Mouse (Mus musculus): Measurements from ENCODE around the gene Inpp1.
A peak's percentile ranks its signal among the peaks of the same experiment; 100 is the strongest.

Gene Inpp1

DNA sequence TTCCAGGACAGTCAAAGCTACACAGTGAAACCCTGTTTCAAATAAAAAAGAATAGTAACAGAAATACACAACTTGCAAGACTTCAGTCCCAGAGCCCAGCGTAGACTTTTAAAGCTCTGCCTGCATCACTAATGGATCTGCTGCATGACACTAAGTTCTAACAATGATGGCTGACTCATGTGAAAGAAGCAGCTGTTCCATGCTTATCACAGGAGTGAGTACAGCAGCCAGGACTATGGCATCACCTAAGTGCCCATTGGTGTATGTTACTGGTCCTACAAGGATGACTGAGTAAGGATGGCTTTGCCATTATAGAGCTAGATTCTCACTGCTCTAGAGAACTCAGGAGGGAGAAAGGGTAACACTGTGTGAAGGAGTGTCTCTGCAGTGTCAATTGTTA is 30.2 kb downstream of the Inpp1 start:
- DNase-seq = no peak

DNA sequence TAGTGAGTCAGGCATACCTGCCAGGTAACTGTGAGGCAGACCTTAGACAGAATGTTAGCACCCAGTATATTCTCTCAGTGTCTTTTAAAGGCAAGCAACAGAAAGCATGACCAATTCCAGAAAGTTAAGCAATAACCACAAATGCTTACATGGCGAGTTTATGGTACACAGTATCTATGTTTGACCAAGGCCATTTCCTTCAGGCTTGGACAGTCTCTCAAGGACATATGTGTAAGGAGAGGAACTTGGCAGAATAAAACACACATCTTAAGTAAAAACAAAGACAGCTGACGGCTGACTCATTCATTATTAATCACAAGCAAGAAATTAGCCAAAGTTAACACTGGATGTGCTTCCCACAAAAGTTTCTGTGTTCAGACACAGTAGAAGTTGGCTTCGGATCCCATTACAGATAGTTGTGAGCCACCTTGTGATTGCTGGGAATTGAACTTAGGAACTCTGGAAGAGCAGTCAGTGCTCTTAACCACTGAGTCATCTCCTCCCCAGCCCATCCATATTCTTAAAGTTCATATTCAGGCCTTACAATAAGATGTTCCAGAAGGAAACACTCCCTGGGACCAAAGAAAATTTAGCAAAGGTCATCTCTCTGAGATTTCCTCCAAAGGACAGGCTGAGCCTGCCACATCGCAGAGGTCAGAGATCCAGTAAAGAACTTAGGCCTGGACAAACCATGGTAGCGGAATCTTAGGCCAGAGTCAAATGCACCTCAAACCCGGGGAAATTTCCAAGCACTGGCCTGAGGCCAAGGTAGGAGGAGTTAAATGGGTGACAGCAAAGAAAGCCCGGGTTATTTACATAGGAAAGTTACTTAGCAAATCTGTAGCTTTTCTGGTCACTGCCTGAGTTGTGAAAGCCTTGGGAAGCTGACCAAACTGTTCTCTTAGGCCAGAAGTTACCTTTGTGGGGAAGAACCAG is 52.0 kb downstream of the Inpp1 start:
- DNase-seq = peak; percentile 46

DNA sequence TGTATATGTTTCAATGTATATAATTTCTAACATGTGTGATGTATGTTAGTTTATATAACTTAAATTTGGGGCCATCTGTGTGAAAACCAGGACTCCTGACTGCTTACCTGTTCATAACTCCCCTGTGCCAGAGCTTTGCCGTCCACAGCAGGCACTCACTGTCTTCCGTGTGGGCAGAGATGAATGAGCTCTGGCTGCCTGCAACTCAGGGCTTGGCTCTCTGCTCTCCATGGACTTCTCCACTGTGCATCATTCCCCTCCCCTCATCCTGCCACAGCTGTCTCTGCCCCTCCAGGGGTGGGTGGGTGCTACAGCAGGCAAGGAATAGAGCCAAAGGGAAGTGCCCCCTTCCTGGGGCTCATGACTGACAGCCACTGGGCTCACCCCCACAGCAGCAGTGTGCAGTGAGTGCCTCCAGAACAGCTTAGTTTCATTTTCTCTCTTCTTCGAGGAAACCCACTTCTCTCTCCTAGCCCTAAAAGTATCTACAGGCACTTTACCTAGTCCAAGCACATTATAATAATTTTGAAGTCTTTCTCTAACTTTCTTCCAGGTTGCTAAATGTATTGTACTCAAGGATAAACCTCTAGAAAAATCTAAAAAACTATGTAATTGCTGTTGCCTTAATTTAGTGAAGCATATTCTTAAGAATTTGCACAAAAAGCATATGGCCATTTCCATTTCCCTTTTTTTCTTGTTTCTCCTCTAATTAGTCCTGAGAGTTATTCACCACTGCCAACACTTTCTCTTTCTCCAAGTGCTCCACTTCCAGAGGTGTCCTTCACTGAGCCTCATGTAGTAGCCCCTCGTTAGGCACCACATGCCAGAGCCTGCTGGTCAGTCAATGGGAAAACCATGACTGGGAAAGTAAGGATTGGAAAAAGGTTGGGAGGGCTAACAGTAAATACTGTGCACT is 53.3 kb downstream of the Inpp1 start:
- DNase-seq = no peak

DNA sequence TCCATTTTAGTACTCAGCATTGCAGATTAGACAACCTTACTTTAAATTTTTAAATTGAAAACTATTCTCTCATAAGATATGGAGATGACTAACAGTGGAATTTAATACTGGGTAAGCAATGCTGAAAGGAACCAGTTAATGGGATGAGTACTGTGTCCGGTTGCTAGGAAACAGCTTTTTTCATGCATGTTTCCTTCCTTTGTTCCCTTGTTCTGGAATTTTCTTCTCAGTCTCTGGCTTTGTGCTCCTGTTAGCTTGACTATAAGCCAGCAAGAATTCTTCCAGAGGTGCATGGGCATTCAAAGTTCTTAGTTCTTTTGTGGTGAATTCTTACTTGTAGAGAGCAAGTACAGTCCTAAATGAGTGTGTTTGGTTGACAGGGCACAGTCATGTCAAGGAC is 59.3 kb downstream of the Inpp1 start:
- DNase-seq = no peak

DNA sequence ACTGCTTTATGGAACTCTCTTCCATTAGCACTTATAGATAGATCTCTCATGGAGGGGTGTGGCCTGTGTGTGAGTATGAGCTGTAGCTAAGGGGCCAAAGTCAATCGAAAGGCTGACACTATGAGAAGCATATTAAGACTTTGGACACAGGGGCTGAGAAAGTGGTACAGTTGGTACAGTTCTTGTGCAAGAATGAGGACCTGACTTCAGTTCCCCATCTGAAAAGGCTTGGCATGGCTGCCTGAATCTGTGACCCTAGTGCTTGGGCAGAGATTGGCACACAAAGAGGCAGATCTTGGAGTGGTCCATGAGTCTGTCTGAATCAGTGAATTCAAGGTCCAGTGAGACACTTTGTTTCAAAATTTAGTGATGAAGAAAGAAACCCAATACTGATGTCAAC is 63.2 kb downstream of the Inpp1 start:
- no peak for DNase-seq

DNA sequence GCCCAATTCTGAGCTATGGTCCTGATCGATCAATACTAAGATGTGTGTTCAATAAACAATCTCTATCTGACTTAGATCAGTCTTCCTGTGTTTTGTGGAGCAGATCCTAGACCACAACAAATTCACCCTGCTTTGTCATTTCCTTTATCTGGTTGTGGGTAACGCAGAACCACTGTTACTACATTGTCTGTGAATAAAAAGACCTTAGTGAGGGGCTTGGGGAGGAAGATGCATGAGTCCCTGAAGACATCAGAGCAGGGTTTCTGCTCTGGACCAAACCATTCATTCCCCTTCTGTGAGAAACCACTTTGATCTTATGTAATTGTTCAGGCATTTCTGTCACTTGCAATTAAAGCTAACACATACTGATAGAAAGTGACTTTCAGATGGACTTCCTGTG is 63.7 kb downstream of the Inpp1 start:
- no peak for DNase-seq

DNA sequence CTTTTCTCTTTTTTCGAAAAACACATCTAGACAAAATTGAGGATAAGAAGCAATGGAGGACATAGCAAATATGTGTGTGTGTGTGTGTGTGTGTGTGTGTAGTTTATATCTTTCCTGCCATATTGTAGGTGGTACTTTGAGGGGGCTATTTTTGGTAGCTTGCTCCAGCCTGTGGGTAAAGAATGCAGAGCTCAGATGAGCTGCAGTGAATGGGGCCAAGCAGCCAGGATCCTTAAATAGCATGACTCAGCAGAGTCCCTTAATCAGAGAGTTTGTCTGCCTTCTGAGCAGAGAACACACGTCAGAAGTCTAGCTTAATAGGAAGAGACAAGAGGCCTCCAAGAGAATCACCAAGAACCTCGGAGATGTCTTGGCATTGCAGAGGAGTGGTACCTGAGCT is 64.8 kb downstream of the Inpp1 start:
- DNase-seq = no peak

DNA sequence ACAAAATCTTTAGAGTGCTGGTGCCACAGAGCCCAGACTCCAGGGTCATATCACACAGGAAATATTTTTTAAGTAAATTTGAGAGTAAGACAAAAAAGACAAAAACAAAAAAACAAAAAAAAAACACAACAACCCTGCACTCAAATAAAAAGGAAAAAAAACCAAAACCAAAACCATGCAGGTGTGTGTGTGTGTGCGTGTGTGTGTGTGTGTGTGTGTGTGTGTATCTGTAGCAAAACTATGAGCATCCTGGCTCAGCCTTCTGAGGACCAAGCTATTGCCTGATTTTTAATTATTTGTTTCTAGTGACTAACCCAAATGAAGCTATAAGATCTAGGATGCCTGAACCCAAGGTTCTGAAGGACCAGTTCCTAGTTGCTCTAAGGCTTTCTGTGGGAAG is 65.9 kb downstream of the Inpp1 start:
- DNase-seq = no peak

DNA sequence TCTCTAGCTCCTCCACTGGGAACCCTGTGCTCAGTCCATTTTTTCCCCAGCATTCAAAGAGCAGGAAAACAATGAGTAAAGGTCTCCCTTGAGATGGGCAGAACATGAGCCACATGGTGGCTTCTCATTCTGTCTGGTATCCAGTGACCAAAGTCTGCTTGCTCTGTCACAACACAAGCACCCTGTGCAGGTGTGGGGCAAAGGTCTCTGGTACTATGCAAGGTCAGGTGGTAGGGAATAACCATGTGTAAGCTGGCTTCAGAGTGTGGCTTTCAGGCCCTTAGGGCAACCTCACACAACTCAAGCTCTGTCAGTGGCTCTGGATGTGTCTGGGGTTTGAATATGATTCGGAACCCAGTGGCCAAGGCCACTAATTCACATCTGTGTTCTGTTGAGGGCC is 67.5 kb downstream of the Inpp1 start:
- DNase-seq = no peak

DNA sequence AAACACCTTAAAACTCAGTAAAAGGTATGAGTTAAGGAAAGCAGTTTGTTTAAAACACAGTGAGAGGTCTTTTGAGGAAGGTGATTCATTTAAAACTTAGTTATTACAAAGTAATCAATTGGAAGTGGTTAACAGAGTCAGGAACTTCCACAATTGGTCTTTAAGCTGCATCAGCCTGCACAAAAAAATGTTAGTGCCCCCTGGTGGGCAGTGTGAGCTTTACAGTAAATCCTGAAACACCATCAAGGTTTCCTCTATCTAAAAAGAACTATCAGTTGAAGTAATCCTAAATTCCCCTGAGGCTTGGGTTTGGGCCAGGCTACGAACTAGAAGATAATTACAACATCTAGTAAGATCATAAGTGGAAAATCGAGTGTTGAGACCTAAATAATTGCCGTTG is 69.2 kb downstream of the Inpp1 start:
- DNase-seq = peak; percentile 82

DNA sequence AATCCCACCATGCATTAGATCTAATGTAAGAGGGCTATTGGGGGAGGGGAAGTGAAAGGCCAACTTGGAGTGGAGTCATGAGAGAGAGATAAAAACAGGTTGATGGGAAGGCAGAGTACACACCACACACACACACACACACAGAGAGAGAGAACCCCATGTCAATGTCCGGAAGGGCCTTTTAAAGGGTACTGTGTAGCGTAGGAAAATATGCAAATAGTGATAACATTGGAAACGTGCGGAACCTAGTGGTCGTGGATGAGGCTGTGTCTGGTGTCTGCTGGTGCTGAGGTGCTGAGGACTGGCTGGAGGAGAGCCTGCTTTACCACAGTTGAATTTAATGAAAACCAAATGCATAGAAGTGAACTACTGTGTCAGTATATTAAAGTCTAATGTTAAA is 74.9 kb downstream of the Inpp1 start:
- no peak for DNase-seq

All from lung, postnatal 36 days (tissue).